Mouse (Mus musculus): ENCODE results near the gene Trim27. TPM values are rescaled to one million over a fixed set of nuclear protein-coding genes. Genes with fewer than 3 reads are reported as not detected.
A peak's percentile ranks its signal among the peaks of the same experiment; 100 is the strongest.

Trim27 gene
- polyA plus RNA-seq, 1 experiment from 2014 or later: 101 TPM

DNA sequence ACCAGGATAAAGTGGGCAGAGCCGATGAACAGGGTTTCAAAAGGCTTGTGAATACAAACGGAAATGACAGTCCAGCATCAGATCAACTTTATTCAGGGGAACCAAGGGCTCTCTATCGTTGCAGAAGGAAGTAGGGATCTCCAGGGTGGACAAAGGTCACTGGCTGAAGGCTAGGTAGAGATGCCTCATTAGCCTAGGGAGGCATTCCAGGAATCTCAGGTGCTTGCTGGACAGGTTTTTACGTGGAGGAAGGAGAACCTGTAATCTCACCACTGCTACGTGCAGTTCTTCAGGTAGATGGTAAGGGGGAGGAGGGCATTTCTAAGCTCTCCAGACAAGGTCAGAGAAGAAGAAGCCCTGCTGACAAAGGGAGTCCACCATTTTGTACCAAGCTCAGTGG is 1.6 kb upstream of the Trim27 start:
- TF ChIP-seq CTCF (IDR thresholded peaks at IDR 0.05; ENCODE audit: low read depth): no peak
- H3K4me1 ChIP-seq (replicated peaks; ENCODE audit: insufficient read depth, low read length): peaks cover 9% of the 10 kb centered on the region
- H3K4me3 ChIP-seq (replicated peaks; ENCODE audit: low read depth, low read length): no peak overlapping the region
- H3K36me3 ChIP-seq (ENCODE audit: insufficient read depth, low read length): peaks cover 4% of the 10 kb centered on the region
- peak overlapping the region; percentile 19; the same call in 1 of the 2 replicates for H3K27ac ChIP-seq
- DNase-seq (ENCODE audit: low spot score): peak; percentile 21
- no peak overlapping the region for H3K9ac ChIP-seq (ENCODE audit: low read depth, low read length)
- H3K27me3 ChIP-seq (ENCODE audit: insufficient read depth, low read length): no peaks in the 10 kb centered on the region
- H3K4me2 ChIP-seq (ENCODE audit: low read length): no peak overlapping the region
- no peak for ATAC-seq (replicated peaks; ENCODE audit: low FRiP score, low read depth)
- 51% methylated on average over 5 of the region's 5 CpGs for WGBS
- H3K9me3 ChIP-seq (replicated peaks; ENCODE audit: low read length): no peaks in the 10 kb centered on the region

GRCm38 (mm10) chr13:21178364-21178763 is 881 bp upstream of the Trim27 start:
- H3K27me3 ChIP-seq (ENCODE audit: insufficient read depth, low read length): no peaks in the 10 kb centered on the region
- peaks cover 9% of the 10 kb centered on the region for H3K4me1 ChIP-seq (replicated peaks; ENCODE audit: insufficient read depth, low read length)
- ATAC-seq (replicated peaks; ENCODE audit: low FRiP score, low read depth): no peak
- no peak overlapping the region for H3K4me2 ChIP-seq (ENCODE audit: low read length)
- 85% methylated on average over 5 of the region's 5 CpGs for WGBS
- H3K36me3 ChIP-seq (ENCODE audit: insufficient read depth, low read length): peaks cover 10% of the 10 kb centered on the region
- no peak for TF ChIP-seq CTCF (IDR thresholded peaks at IDR 0.05; ENCODE audit: low read depth)
- H3K9ac ChIP-seq (ENCODE audit: low read depth, low read length): no peak overlapping the region
- no peak overlapping the region for H3K4me3 ChIP-seq (replicated peaks; ENCODE audit: low read depth, low read length)
- H3K27ac ChIP-seq: peak overlapping the region; percentile 19; the same call in 1 of the 2 replicates
- DNase-seq (ENCODE audit: low spot score): no peak
- no peaks in the 10 kb centered on the region for H3K9me3 ChIP-seq (replicated peaks; ENCODE audit: low read length)

GRCm38 (mm10) chr13:21179724-21180550 is 692 bp downstream of the Trim27 start:
- no peak for TF ChIP-seq CTCF (IDR thresholded peaks at IDR 0.05; ENCODE audit: low read depth)
- peaks cover 19% of the 10 kb centered on the region for H3K36me3 ChIP-seq (ENCODE audit: insufficient read depth, low read length)

GRCm38 (mm10) chr13:21180551-21181530 is 1.6 kb downstream of the Trim27 start:
- WGBS: under 1% methylated on average over 71 of the region's 71 CpGs
- Histone ChIP-seq H3K9me3 (replicated peaks; ENCODE audit: low read length) (no peaks in the 10 kb centered on the region), H3K27ac (peak overlapping the region; percentile 95), H3K4me2 (ENCODE audit: low read length) (peak overlapping the region; percentile 59), H3K4me3 (replicated peaks; ENCODE audit: low read depth, low read length) (peak overlapping the region; percentile 98), H3K36me3 (ENCODE audit: insufficient read depth, low read length) (peaks cover 28% of the 10 kb centered on the region), H3K4me1 (replicated peaks; ENCODE audit: insufficient read depth, low read length) (peaks cover 9% of the 10 kb centered on the region), H3K9ac (ENCODE audit: low read depth, low read length) (peak overlapping the region; percentile 89), H3K27me3 (ENCODE audit: insufficient read depth, low read length) (no peaks in the 10 kb centered on the region)
- ATAC-seq (replicated peaks; ENCODE audit: low FRiP score, low read depth): peak; percentile 44
- peak; percentile 61 for DNase-seq (ENCODE audit: low spot score)
- TF ChIP-seq CTCF (IDR thresholded peaks at IDR 0.05; ENCODE audit: low read depth): no peak

More at GRCm38 (mm10) chr13:21179724-21180550, 692 bp downstream of the Trim27 start:
- Histone ChIP-seq H3K9me3 (replicated peaks; ENCODE audit: low read length) (no peaks in the 10 kb centered on the region), H3K4me3 (replicated peaks; ENCODE audit: low read depth, low read length) (peak overlapping the region; percentile 98), H3K27me3 (ENCODE audit: insufficient read depth, low read length) (no peaks in the 10 kb centered on the region), H3K9ac (ENCODE audit: low read depth, low read length) (peak overlapping the region; percentile 89), H3K4me2 (ENCODE audit: low read length) (peak overlapping the region; percentile 59), H3K4me1 (replicated peaks; ENCODE audit: insufficient read depth, low read length) (peaks cover 9% of the 10 kb centered on the region), H3K27ac (peak overlapping the region; percentile 95)
- under 1% methylated on average over 78 of the region's 80 CpGs for WGBS
- DNase-seq (ENCODE audit: low spot score) (peak; percentile 97), ATAC-seq (replicated peaks; ENCODE audit: low FRiP score, low read depth) (peak; percentile 92)

GRCm38 (mm10) chr13:21181996-21182395 is 2.8 kb downstream of the Trim27 start:
- DNase-seq (ENCODE audit: low spot score) (no peak), ATAC-seq (replicated peaks; ENCODE audit: low FRiP score, low read depth) (no peak)
- Histone ChIP-seq H3K4me2 (ENCODE audit: low read length) (peak overlapping the region; percentile 59), H3K36me3 (ENCODE audit: insufficient read depth, low read length) (peaks cover 32% of the 10 kb centered on the region), H3K27me3 (ENCODE audit: insufficient read depth, low read length) (no peaks in the 10 kb centered on the region), H3K4me1 (replicated peaks; ENCODE audit: insufficient read depth, low read length) (peaks cover 9% of the 10 kb centered on the region), H3K9ac (ENCODE audit: low read depth, low read length) (peak overlapping the region; percentile 42; the same call in 1 of the 2 replicates), H3K27ac (no peak overlapping the region), H3K9me3 (replicated peaks; ENCODE audit: low read length) (no peaks in the 10 kb centered on the region), H3K4me3 (replicated peaks; ENCODE audit: low read depth, low read length) (peak overlapping the region; percentile 98)
- TF ChIP-seq CTCF (IDR thresholded peaks at IDR 0.05; ENCODE audit: low read depth): no peak
- WGBS: 70% methylated on average over 7 of the region's 7 CpGs

DNA sequence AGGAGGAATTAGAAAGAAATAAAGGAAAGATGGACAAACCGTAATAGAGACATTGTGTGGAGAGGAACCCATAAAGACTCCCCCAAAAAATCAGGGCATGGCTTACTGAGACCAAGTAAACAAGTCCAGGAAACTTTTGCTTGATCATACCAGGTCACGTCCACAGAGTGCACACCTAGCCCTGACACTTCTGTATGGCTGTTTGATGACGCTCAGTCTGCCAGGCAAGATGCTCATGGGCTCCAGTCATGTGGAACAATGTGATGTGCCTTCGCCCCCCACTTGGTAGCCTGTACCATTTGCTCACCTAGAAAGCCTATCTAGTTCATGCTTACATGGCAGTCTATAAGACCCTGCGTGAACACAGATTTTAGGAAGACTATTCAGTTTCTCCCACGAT is 3.8 kb downstream of the Trim27 start:
- H3K9me3 ChIP-seq (replicated peaks; ENCODE audit: low read length): no peaks in the 10 kb centered on the region
- no peak overlapping the region for H3K9ac ChIP-seq (ENCODE audit: low read depth, low read length)
- no peak for TF ChIP-seq CTCF (IDR thresholded peaks at IDR 0.05; ENCODE audit: low read depth)
- 80% methylated on average over 6 of the region's 6 CpGs for WGBS
- H3K27me3 ChIP-seq (ENCODE audit: insufficient read depth, low read length): no peaks in the 10 kb centered on the region
- no peak overlapping the region for H3K27ac ChIP-seq
- H3K4me2 ChIP-seq (ENCODE audit: low read length): no peak overlapping the region
- no peak overlapping the region for H3K4me3 ChIP-seq (replicated peaks; ENCODE audit: low read depth, low read length)
- no peak for ATAC-seq (replicated peaks; ENCODE audit: low FRiP score, low read depth)
- peaks cover 42% of the 10 kb centered on the region for H3K36me3 ChIP-seq (ENCODE audit: insufficient read depth, low read length)
- no peak for DNase-seq (ENCODE audit: low spot score)
- H3K4me1 ChIP-seq (replicated peaks; ENCODE audit: insufficient read depth, low read length): peaks cover 9% of the 10 kb centered on the region
